Mouse (Mus musculus): ENCODE measurements around the gene Adgrv1.

Gene Adgrv1

DNA sequence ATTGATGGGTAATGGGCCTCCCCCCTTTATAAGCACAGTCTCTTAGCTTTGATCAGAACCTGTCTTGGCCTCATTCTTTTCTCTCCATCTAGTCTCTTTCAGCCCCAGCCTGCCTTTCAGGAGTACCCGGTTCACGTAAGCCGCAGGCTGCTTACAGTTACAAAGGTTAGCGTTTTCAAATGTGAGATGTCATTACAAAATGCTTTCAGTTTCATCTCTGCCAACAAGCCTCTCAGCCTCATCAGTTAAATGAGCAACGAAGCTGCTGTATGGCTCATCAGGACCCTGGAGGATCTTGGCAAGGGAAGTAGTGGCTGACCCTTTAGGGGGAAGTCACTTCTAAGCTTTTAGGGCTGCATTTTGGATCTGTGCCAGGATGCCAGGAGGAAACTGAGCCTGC is 560.7 kb downstream of the Adgrv1 start:
- DNase-seq (ENCODE audit: low read depth, low spot score): no peak

DNA sequence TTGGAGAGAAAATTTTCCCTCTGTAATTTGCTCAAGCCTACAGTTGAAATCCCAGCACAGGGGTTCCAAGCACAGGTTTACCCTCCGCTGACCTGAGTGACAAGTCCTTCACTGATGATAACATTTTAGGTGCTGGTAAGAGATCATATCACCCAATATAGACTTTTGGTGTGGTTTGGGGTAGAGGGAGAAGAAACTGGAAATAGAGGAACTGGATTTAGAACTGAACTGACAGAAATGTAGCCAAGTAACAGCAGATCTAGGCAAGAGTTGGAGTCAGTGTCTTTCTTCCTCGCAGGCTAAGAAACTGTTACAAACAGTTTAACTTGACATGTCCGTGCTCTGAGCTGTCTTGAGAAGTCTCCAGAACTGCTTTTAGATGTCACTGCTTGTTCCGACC is 581.5 kb downstream of the Adgrv1 start:
- no peak for DNase-seq (ENCODE audit: low read depth, low spot score)

DNA sequence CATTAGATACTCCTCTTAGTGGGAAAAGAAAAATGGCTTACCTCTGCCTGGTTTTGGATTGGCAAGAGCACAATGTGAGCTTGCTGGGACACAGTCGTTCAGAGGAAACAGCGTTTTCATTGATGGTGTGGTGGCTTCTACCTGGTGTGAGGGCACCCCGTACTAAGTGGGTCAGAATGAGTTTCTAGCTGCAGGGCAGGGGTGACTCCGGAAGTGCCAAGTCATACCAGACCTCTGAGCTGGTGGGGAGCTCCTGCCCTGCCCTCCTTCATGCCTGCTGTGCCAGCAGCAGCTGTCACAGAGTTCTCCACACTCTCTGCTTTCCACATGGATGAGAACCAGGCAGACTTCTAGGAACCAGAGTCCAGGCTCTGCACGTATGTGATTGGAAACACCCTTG is 582.0 kb downstream of the Adgrv1 start:
- DNase-seq (ENCODE audit: low read depth, low spot score): no peak

DNA sequence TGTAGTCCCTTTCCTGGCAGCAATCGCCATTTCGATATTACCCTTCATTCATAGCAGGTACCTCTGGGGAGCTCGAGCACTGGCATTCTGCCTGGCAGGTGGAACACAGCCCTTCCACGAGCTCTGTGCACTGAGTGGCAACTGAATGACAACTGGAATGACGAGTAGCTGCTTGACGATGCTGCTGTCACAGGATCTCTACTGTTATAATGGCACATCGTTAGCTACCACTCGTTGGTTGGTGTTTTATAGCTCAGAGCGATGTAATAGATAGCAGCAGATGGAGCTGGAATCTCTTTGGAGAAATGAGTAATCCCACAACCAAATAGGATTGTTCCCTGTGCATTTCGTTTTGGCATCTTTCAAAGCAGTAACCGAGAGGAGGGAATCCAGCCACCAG is 587.6 kb downstream of the Adgrv1 start:
- no peak for DNase-seq (ENCODE audit: low read depth, low spot score)

Data from c-Kit-negative CD71-positive TER-119-positive erythroid progenitor cells, embryonic 14.5 days (primary cell).